Mouse (Mus musculus): ENCODE measurements at regions not wholly inside any gene's neighbourhood (a gene's known extent, or its start where the extent isn't known, plus 50 kb on each side); places are given as distances from the start of the nearest gene placed in this dataset.
A peak's percentile ranks its signal among the peaks of the same experiment; 100 is the strongest.
"Not testable (repeated sequence)": the region's sequence is repeated elsewhere in the genome, so short reads cannot be mapped to it uniquely, and the experiment has no call there.

DNA sequence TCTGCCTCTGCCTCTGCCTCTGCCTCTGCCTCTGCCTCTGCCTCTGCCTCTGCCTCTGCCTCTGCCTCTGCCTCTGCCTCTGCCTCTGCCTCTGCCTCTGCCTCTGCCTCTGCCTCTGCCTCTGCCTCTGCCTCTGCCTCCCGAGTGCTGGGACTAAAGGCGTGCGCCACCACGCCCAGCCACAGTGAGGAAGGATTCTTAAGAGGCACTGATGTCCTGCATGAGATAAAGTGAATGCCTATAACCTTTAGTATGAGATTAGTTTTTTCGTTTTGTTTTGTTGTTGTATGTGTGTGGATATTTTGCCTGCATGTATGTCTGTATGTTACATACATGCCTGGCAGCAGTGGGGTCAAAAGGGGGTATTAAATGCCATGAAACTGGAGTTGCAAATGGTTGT is 63.2 kb downstream of the Hlx start:
- TF ChIP-seq CTCF (IDR thresholded peaks at IDR 0.05; ENCODE audit: low read depth), result peak; percentile 38
- H3K9ac ChIP-seq (replicated peaks); H3K27me3 ChIP-seq (ENCODE audit: control insufficient read depth, insufficient read depth, low read length); H3K9me3 ChIP-seq (ENCODE audit: control insufficient read depth, low read length); DNase-seq (ENCODE audit: low read depth in 3 of 3, low spot score in 3 of 3); H3K4me3 ChIP-seq (ENCODE audit: insufficient read depth in 1 of 2, low read depth in 2 of 2, low read length in 2 of 2); H3K36me3 ChIP-seq (replicated peaks; ENCODE audit: control insufficient read depth, insufficient read depth, low read depth); H3K27ac ChIP-seq: not testable (repeated sequence)
- ATAC-seq (ENCODE audit: insufficient read depth), result peak; percentile 70
- Histone ChIP-seq H3K4me1 (replicated peaks; ENCODE audit: control insufficient read depth in 2 of 2, insufficient read depth in 2 of 2, low read length in 1 of 2) (peaks cover 22 to 23% of the 10 kb centered on the region in 2 experiments), H3K4me2 (ENCODE audit: low read depth) (peak overlapping the region; percentile 31; the same call in 1 of the 2 replicates)
- 39% methylated on average over 5 of the region's 5 CpGs for WGBS (ENCODE audit: insufficient replicate concordance)

DNA sequence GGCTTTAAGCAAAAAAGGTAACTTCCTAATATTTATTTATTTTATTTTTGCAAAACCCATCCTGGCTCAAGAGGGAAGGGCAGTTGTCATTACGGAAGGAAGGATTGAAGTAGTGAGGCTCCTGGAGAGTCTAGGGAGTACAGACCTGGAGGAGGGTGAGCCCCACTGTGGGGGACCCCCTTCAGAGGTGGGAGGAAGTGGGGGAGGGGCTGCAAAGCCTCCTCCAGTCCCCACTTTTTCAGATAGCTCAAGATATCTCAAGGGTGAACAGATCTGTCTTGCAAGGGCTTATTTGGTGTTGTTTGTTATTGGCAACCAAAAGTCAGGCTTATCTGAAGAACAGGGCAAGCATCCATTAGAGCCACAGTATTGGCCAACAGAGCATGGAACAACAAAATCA is 64.0 kb downstream of the Hlx start:
- H3K4me3 ChIP-seq (ENCODE audit: insufficient read depth in 1 of 2, low read depth in 2 of 2, low read length in 2 of 2), result no peak overlapping the region
- TF ChIP-seq EP300 (IDR thresholded peaks at IDR 0.05; ENCODE audit: low read depth) (no peak), CTCF (IDR thresholded peaks at IDR 0.05; ENCODE audit: low read depth) (no peak)
- H3K27ac ChIP-seq, result no peak overlapping the region
- H3K36me3 ChIP-seq (replicated peaks; ENCODE audit: control insufficient read depth, insufficient read depth, low read depth), result no peaks in the 10 kb centered on the region
- 81% methylated on average over 1 of the region's 1 CpGs for WGBS (ENCODE audit: insufficient replicate concordance)
- no peaks in the 10 kb centered on the region for H3K9me3 ChIP-seq (ENCODE audit: control insufficient read depth, low read length)
- no peak for ATAC-seq (ENCODE audit: insufficient read depth)
- 0 out of 2 replicates have a peak overlapping the region, but pooled peaks have one; percentile 23 for H3K9ac ChIP-seq (replicated peaks)
- no peak overlapping the region for H3K4me2 ChIP-seq (ENCODE audit: low read depth)
- no peak for DNase-seq (ENCODE audit: low read depth in 3 of 3, low spot score in 3 of 3)
- H3K27me3 ChIP-seq (ENCODE audit: control insufficient read depth, insufficient read depth, low read length), result no peaks in the 10 kb centered on the region
- H3K4me1 ChIP-seq (replicated peaks; ENCODE audit: control insufficient read depth in 2 of 2, insufficient read depth in 2 of 2, low read length in 1 of 2), result peaks cover 25 to 26% of the 10 kb centered on the region in 2 experiments

DNA sequence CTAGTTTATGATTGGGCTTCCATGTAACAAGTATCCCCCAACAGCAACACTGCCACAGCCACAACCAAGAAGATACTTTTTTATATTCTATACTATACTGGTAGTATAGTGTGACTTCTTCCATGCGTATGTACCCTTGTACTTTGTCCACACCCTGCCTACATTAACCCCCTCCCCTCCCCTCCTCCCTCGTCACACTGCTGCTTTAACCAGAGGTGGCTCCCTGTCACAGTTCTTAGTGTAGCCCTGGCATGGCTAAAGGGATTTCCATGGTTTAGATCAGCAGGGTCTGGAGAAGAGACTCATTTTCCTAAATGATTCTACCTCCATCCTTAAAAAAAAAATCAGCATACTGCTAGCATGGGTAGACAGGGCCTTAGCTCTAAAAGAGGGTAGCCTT is 64.4 kb downstream of the Hlx start:
- no peak overlapping the region for H3K4me2 ChIP-seq (ENCODE audit: low read depth)
- 58% methylated on average over 2 of the region's 2 CpGs for WGBS (ENCODE audit: insufficient replicate concordance)
- no peak overlapping the region for H3K27ac ChIP-seq
- ATAC-seq (ENCODE audit: insufficient read depth) (no peak), DNase-seq (ENCODE audit: low read depth in 3 of 3, low spot score in 3 of 3) (no peak)
- no peaks in the 10 kb centered on the region for H3K27me3 ChIP-seq (ENCODE audit: control insufficient read depth, insufficient read depth, low read length)
- H3K4me3 ChIP-seq (ENCODE audit: insufficient read depth in 1 of 2, low read depth in 2 of 2, low read length in 2 of 2), result no peak overlapping the region
- no peak overlapping the region for H3K9ac ChIP-seq (replicated peaks)
- no peaks in the 10 kb centered on the region for H3K9me3 ChIP-seq (ENCODE audit: control insufficient read depth, low read length)
- no peaks in the 10 kb centered on the region for H3K36me3 ChIP-seq (replicated peaks; ENCODE audit: control insufficient read depth, insufficient read depth, low read depth)
- TF ChIP-seq EP300 (IDR thresholded peaks at IDR 0.05; ENCODE audit: low read depth) (no peak), CTCF (IDR thresholded peaks at IDR 0.05; ENCODE audit: low read depth) (no peak)
- peaks cover 25 to 26% of the 10 kb centered on the region in 2 experiments for H3K4me1 ChIP-seq (replicated peaks; ENCODE audit: control insufficient read depth in 2 of 2, insufficient read depth in 2 of 2, low read length in 1 of 2)

DNA sequence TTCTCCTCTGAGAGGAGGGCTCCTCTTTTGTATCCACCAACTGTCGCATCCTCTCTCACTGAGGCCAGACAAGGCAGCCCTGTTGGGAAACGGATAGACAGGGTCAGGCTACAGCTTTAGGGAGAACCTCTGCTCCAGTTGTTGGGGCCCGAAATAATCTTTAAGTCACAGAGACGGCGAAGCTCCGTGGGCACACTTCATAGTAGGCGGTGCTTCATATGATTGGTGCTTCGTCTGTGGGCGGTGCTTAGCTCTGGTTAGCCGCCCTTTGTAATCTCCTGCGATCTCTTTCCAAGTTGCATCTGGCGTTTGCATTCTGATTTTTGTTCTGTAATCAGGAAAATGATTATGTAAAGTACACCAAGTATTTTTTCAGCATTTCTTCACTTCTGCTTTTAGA is 67.2 kb downstream of the Hlx start:
- no peak overlapping the region for H3K4me3 ChIP-seq (ENCODE audit: insufficient read depth in 1 of 2, low read depth in 2 of 2, low read length in 2 of 2)
- no peaks in the 10 kb centered on the region for H3K27me3 ChIP-seq (ENCODE audit: control insufficient read depth, insufficient read depth, low read length)
- H3K4me2 ChIP-seq (ENCODE audit: low read depth), result peak overlapping the region; percentile 47
- WGBS (ENCODE audit: insufficient replicate concordance), result 54% methylated on average over 12 of the region's 12 CpGs
- no peaks in the 10 kb centered on the region for H3K36me3 ChIP-seq (replicated peaks; ENCODE audit: control insufficient read depth, insufficient read depth, low read depth)
- peak overlapping the region; percentile 56; the same call in 1 of the 2 replicates for H3K27ac ChIP-seq
- DNase-seq (ENCODE audit: low read depth in 3 of 3, low spot score in 3 of 3), result peak in 1 of 3 experiments; percentile 53
- ATAC-seq (ENCODE audit: insufficient read depth), result peak; percentile 69
- TF ChIP-seq EP300 (IDR thresholded peaks at IDR 0.05; ENCODE audit: low read depth) (0 out of 2 replicates have a peak, but pooled peaks have one; percentile 18), CTCF (IDR thresholded peaks at IDR 0.05; ENCODE audit: low read depth) (no peak)
- no peaks in the 10 kb centered on the region for H3K9me3 ChIP-seq (ENCODE audit: control insufficient read depth, low read length)
- H3K4me1 ChIP-seq (replicated peaks; ENCODE audit: control insufficient read depth in 2 of 2, insufficient read depth in 2 of 2, low read length in 1 of 2), result peaks cover 24 to 26% of the 10 kb centered on the region in 2 experiments
- H3K9ac ChIP-seq (replicated peaks), result no peak overlapping the region

DNA sequence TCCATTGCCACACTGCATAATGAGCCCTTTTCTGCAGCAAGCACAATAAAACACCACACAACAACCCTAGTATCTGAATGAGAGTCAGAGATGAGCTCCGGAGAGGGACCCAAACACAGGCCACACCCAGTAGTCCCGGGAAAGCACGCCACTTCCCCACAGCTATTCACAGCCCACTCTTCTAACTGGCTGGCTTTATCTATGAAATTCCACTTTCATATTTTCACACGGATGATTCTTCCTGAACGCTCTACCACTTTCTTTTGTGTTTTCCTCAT is 68.4 kb downstream of the Hlx start:
- TF ChIP-seq EP300 (IDR thresholded peaks at IDR 0.05; ENCODE audit: low read depth) (no peak), CTCF (IDR thresholded peaks at IDR 0.05; ENCODE audit: low read depth) (no peak)
- no peak overlapping the region for H3K27ac ChIP-seq

More for the DNA sequence above, 68.4 kb downstream of the Hlx start:
- Histone ChIP-seq H3K4me1 (replicated peaks; ENCODE audit: control insufficient read depth in 2 of 2, insufficient read depth in 2 of 2, low read length in 1 of 2) (peaks cover 21 to 23% of the 10 kb centered on the region in 2 experiments), H3K4me3 (ENCODE audit: insufficient read depth in 1 of 2, low read depth in 2 of 2, low read length in 2 of 2) (no peak overlapping the region), H3K27me3 (ENCODE audit: control insufficient read depth, insufficient read depth, low read length) (no peaks in the 10 kb centered on the region), H3K4me2 (ENCODE audit: low read depth) (peak overlapping the region; percentile 34; the same call in 1 of the 2 replicates), H3K9ac (replicated peaks) (no peak overlapping the region), H3K9me3 (ENCODE audit: control insufficient read depth, low read length) (no peaks in the 10 kb centered on the region), H3K36me3 (replicated peaks; ENCODE audit: control insufficient read depth, insufficient read depth, low read depth) (no peaks in the 10 kb centered on the region)
- WGBS (ENCODE audit: insufficient replicate concordance), result 26% methylated on average over 5 of the region's 5 CpGs
- DNase-seq (ENCODE audit: low read depth in 3 of 3, low spot score in 3 of 3), result no peak
- ATAC-seq (ENCODE audit: insufficient read depth), result 0 out of 2 replicates have a peak, but pooled peaks have one; percentile 24

Measured in liver, embryonic 14.5 days (tissue).